Mouse (Mus musculus): ENCODE measurements around the gene Meis1. TPM values are rescaled to one million over a fixed set of nuclear protein-coding genes. Genes with fewer than 3 reads are reported as not detected.

Gene Meis1
- polyA plus RNA-seq, 1 experiment from 2014 or later: 2.8 TPM

DNA sequence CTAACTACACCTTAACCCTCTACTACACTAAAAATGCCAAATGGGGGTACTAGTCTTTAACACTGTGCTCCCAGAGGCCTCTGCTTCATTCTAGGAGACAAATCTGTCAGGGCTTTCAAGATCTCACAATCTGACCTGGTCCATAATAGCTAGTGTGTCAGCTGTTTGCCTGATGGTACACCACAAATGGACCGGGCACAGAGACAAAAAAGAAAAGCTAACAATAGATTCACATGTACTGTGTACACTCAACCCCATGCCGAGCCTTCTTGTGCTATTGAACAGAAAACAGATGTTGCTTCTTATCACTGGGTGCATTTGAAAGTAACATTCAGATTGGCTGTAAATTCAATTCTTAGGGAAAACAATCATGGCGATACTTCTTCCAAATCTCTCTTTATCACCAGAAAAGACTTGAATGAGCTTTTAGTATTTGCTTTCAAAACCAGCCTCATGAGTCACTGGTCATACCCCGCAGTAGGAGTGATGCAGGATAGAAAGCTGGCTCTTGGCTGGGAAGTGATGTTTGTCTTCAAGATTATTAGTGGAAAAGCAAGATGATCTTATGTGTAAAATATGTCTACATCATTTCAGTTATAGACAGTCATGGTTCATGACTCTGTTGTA lies 30.0 kb downstream of the Meis1 start:
- 96% methylated on average over 4 of the region's 4 CpGs for WGBS (ENCODE audit: missing documents)
- H3K79me2 ChIP-seq (ENCODE audit: inconsistent target): no peaks in the 10 kb centered on the region
- no peak overlapping the region for H3K4me3 ChIP-seq (ENCODE audit: inconsistent target)
- no peak overlapping the region for H3K27ac ChIP-seq
- no peaks in the 10 kb centered on the region for H3K36me3 ChIP-seq (ENCODE audit: inconsistent target)

DNA sequence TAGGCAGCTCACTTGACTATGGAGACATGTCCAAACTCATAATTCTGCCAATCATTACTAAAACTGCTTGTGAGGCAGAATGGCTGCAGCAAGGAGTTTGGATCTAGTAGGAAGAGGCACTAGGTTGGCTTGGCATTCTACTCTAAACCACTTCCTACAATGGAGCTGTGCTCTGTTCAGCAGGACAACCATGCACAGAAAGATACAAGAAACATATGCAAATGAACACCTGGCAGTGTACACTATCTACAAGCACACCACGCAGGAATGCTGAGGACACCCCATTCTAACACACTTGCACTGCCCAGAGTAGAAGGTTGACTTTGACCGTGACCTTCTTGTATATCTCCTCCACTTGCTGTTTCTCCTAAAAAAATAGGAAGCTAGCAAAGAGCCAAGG lies 35.0 kb downstream of the Meis1 start:
- H3K36me3 ChIP-seq (ENCODE audit: inconsistent target): no peaks in the 10 kb centered on the region
- no peak overlapping the region for H3K4me3 ChIP-seq (ENCODE audit: inconsistent target)
- H3K79me2 ChIP-seq (ENCODE audit: inconsistent target): no peaks in the 10 kb centered on the region
- WGBS (ENCODE audit: missing documents): 57% methylated on average over 2 of the region's 2 CpGs
- no peak overlapping the region for H3K27ac ChIP-seq

DNA sequence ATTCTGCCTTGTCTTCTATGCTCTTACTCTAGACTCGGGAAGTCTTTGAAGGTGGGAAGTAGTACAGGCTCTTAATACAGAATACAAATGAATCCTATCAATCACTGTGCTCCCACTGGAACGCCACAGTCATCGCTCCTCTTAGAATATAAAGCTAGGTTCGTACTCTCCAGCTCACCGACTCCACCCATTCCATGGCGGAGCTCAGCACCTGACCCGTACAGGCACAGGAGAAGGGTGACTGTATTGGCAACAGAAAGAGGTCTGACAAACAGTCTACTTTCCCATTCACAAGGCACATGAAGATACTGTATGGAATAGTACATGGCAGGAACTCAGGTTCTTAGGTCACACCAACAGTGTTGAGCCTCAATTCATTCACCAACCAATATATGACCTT lies 35.5 kb downstream of the Meis1 start:
- Histone ChIP-seq H3K27ac (no peak overlapping the region), H3K36me3 (ENCODE audit: inconsistent target) (no peaks in the 10 kb centered on the region), H3K79me2 (ENCODE audit: inconsistent target) (no peaks in the 10 kb centered on the region), H3K4me3 (ENCODE audit: inconsistent target) (no peak overlapping the region)
- WGBS (ENCODE audit: missing documents): 95% methylated on average over 7 of the region's 7 CpGs

DNA sequence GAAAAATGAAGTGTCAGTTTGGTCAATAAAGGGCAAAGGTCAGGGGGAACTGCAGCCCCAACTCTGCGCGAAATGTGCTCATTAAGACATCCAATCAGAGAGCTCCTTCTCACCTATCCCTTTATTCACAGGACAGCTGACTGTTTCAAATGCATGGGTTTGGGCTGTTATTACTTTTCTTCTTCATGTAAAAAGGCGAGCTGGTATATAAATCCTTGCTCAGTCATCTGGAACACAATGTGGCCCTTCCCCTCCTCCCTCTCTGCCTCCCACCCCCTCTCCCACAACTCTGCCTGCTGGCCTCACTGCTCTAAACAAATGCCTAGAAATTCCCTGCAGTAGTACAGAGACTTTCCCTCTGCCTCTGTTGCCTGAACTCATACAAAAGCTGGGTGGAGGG lies 36.5 kb downstream of the Meis1 start:
- no peaks in the 10 kb centered on the region for H3K79me2 ChIP-seq (ENCODE audit: inconsistent target)
- no peak overlapping the region for H3K27ac ChIP-seq
- WGBS (ENCODE audit: missing documents): 84% methylated on average over 3 of the region's 3 CpGs
- no peak overlapping the region for H3K4me3 ChIP-seq (ENCODE audit: inconsistent target)
- no peaks in the 10 kb centered on the region for H3K36me3 ChIP-seq (ENCODE audit: inconsistent target)

DNA sequence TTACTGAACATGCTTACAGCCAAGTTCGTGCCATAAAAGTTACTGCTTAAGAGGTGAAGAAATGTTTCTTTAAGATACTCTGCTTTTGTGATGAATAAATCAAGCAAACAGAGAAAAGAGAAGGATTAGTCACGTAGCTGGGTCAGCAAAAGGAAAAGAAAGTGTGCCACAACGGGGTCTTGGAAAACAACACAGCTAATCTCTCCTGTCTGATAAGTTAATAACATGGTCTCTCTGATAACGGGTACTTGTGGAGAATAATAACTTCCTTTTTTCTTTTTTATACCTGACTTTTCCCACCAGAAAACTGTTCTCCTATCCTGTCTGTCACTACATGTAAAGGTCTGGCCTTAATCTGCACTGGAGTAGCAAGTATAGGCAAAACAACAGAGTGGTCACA lies 37.4 kb downstream of the Meis1 start:
- Histone ChIP-seq H3K27ac (no peak overlapping the region), H3K79me2 (ENCODE audit: inconsistent target) (no peaks in the 10 kb centered on the region), H3K36me3 (ENCODE audit: inconsistent target) (no peaks in the 10 kb centered on the region), H3K4me3 (ENCODE audit: inconsistent target) (no peak overlapping the region)
- 59% methylated on average over 4 of the region's 4 CpGs for WGBS (ENCODE audit: missing documents)

DNA sequence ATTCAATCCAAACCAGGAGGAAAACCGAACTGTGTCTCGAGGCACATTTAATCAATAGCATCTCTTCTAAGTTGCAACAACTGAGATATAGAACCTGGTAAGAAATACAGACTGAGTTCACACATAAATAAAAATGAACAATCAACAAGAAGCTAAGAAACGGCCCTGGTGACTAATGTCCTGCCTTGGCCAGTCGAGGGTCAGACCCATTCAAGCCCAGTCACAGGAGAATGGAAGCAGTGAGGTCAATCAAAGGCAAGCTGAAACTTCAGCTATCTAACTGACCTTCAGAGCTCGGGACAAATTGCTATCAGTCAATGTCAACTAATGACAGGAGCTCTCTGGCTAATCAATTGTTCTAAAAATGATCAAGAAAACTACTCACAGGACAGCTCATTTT lies 38.2 kb downstream of the Meis1 start:
- WGBS (ENCODE audit: missing documents): 89% methylated on average over 5 of the region's 5 CpGs
- Histone ChIP-seq H3K36me3 (ENCODE audit: inconsistent target) (no peaks in the 10 kb centered on the region), H3K4me3 (ENCODE audit: inconsistent target) (no peak overlapping the region), H3K27ac (no peak overlapping the region), H3K79me2 (ENCODE audit: inconsistent target) (no peaks in the 10 kb centered on the region)

DNA sequence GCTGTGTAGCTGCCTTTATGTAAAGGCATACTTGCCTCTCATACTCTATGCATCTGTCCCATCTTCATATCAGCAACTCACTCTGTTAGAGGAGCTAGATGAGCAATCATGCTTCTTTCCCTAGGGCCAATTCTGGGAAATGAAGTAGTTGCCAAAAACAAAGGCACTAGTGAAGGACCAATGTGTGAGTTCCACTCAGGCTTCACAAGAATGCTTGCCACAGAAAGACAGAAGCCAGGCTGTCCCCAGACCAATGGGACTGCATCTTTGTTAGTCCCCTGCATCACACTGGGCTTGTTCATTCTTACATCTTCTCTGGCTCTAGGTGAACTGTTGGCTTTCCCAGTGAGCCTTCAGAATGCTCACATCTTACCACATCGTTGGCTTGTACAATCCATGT lies 43.7 kb downstream of the Meis1 start:
- H3K79me2 ChIP-seq (ENCODE audit: inconsistent target): no peaks in the 10 kb centered on the region
- no peak overlapping the region for H3K27ac ChIP-seq
- 88% methylated on average over 1 of the region's 1 CpGs for WGBS (ENCODE audit: missing documents)
- H3K36me3 ChIP-seq (ENCODE audit: inconsistent target): no peaks in the 10 kb centered on the region
- no peak overlapping the region for H3K4me3 ChIP-seq (ENCODE audit: inconsistent target)

DNA sequence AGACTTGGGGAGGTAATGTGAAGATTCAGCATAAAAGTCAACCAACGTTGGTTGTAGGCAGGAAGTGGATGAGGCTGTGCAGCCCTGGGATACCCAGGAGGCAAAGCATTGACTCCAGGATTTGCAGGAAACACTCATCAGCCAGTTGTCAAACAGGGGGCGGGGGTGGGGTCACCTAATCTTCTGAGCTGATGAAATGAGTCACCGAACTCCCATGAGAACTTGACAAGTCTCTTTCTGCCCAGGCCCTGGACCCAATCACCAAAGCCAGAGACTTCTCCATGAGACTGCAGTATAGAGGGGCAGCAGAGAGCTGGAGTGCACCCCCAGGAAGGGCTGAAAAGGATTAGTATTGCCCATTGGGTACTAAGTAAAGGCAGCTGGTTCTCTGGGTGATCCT lies 45.0 kb downstream of the Meis1 start:
- Histone ChIP-seq H3K36me3 (ENCODE audit: inconsistent target) (no peaks in the 10 kb centered on the region), H3K4me3 (ENCODE audit: inconsistent target) (no peak overlapping the region)
- WGBS (ENCODE audit: missing documents): 47% methylated on average over 3 of the region's 3 CpGs

DNA sequence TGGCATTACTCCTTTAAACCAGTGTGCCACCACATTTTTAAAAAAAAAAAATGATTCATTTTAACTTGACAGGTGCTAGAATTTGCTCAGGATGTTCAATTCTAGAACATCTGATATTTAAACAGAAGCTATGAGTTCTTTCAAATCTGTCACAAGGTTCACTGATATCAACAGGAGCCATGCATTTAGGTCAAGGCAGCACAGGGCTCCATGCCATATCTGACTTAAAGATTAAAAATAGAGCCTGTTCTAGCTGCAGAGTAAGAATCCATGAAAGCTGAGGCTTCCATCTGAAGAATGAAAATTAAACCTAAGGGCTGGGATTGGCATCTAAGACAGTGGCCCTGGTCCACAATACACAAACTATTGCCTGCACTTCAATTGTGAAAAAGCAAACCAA lies 45.8 kb downstream of the Meis1 start:
- Histone ChIP-seq H3K27ac (no peak overlapping the region), H3K79me2 (ENCODE audit: inconsistent target) (no peaks in the 10 kb centered on the region), H3K36me3 (ENCODE audit: inconsistent target) (no peaks in the 10 kb centered on the region), H3K4me3 (ENCODE audit: inconsistent target) (no peak overlapping the region)

More for the DNA sequence above, 45.0 kb downstream of the Meis1 start:
- Histone ChIP-seq H3K27ac (no peak overlapping the region), H3K79me2 (ENCODE audit: inconsistent target) (no peaks in the 10 kb centered on the region)

DNA sequence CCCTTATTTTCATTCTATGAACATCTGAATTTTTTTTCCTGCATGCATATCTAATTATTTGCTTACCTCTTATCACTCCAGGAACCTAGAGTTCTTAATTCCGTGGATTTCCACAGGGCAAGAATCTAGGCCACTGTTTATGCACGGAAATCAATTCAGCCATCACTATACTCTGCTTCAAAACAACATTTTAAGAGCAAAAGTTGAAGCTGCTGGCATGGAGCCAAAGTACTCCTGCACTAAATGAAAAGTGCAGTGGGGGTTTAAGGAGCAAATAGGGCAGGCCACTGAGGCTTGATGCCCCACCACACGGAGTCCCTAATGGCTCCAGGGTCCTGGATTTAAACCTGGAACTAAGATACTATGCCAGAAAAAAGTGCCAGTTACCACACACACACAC lies 47.2 kb downstream of the Meis1 start:
- H3K4me3 ChIP-seq (ENCODE audit: inconsistent target): no peak overlapping the region
- no peaks in the 10 kb centered on the region for H3K79me2 ChIP-seq (ENCODE audit: inconsistent target)
- no peaks in the 10 kb centered on the region for H3K36me3 ChIP-seq (ENCODE audit: inconsistent target)
- no peak overlapping the region for H3K27ac ChIP-seq
- 62% methylated on average over 3 of the region's 3 CpGs for WGBS (ENCODE audit: missing documents)

DNA sequence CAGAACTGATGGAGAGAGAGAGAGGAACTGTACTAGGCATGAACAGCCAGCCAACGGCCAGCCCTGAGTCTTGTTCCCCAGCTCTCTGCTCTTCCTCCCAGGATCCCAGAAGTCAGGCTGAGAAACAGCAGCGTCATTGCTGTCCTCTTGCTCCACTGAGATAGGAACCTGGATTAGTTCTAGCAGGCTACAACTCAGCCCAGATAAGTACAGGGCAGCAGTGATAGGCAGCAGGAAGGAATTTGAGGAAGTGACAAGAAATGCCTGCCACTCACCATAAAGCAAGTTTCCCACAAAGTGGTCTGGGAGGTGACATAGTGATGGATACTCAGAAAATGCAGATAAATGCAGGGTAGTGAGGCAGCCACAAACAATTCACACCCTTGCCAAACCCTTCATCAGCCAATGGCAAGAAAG lies 48.9 kb downstream of the Meis1 start:
- Histone ChIP-seq H3K27ac (no peak overlapping the region), H3K4me3 (ENCODE audit: inconsistent target) (no peak overlapping the region)

DNA sequence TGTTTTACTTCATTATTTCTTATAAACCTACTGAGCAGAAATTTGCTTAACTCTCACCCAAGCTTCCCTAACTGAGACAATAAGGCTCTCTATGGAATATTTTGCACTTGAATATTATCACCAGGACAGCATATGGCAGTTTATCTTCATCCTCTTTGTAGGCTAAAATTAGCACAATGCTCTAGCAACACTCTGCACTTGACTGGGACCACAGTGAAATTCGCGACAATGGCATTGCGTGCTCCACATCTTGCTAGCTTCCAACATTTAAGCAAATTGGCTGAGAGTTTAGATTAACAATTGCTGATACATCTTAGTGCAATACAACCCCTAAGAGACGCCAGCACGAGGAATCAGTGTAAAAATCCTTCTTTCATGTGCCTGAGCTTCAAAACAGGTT lies 54.4 kb downstream of the Meis1 start:
- no peaks in the 10 kb centered on the region for H3K79me2 ChIP-seq (ENCODE audit: inconsistent target)
- H3K36me3 ChIP-seq (ENCODE audit: inconsistent target): no peaks in the 10 kb centered on the region
- no peak overlapping the region for H3K4me3 ChIP-seq (ENCODE audit: inconsistent target)
- H3K27ac ChIP-seq: no peak overlapping the region
- WGBS (ENCODE audit: missing documents): 52% methylated on average over 5 of the region's 5 CpGs

More for the DNA sequence above, 48.9 kb downstream of the Meis1 start:
- H3K36me3 ChIP-seq (ENCODE audit: inconsistent target): no peaks in the 10 kb centered on the region
- WGBS (ENCODE audit: missing documents): 4% methylated on average over 2 of the region's 2 CpGs
- H3K79me2 ChIP-seq (ENCODE audit: inconsistent target): no peaks in the 10 kb centered on the region

DNA sequence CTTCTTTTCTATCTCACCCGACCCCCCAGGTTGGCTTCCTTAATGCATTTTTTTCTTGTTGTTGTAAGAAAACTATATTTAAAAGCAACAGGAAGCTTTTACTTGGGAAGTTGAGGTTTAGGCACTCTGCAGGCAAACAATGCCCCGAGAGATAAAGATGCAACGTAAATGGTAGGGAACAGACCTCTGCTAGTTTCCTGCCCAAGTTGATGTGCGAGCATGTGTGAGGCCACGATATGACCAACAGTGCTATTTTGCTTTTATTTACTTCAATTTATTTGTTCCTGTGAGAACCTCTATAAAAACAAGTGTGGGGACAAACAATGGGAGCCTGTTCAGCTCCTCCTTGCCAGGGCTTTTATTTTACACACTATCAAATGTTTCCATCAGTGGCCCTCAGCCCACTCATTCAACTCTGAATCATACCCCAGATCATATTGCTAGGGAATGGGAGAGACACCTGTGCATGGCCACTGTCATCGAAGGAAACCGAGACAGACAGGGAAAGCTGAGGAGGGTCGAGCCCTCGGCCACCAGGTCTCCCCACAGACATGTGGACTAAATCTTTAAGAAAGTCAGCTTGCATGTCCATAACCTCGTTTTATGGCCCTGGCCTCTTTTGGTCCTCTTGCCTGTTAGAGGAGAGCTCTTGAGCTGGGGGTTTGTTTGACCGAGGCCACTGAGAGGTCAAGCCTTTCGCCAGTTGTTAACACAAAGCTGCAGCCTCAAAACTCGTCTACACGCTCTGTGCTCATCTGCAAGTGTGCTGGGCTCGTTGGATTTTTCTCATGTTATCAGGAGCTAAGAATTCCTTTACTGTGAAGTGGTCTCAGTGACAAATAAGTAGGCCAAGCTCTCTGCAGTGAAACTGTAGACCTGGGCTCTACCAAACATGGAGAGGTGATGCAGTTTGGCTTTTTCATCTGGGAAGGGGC lies 55.3 kb downstream of the Meis1 start:
- Histone ChIP-seq H3K36me3 (ENCODE audit: inconsistent target) (no peaks in the 10 kb centered on the region), H3K4me3 (ENCODE audit: inconsistent target) (no peak overlapping the region), H3K79me2 (ENCODE audit: inconsistent target) (no peaks in the 10 kb centered on the region), H3K27ac (no peak overlapping the region)
- 71% methylated on average over 15 of the region's 15 CpGs for WGBS (ENCODE audit: missing documents)

DNA sequence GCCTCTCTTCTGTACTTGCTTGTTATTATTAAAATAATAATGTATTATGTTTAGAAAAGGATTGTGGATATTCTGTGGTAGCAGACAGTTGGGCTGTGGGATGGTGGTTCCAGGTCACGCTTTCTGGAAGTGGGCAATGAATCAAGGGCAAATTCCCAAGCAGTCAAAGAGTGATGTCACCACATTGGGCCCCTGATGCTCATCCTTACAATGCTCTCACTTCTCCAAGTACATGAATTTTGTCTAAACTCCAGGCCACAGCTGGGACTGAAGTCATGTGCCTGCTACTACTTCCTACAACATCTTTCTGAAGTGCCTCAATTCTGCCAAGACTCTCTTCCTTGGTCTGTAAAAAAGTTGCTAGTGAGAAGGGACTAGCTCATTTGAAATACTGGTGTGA lies 59.3 kb downstream of the Meis1 start:
- Histone ChIP-seq H3K27ac (no peak overlapping the region), H3K36me3 (ENCODE audit: inconsistent target) (no peaks in the 10 kb centered on the region), H3K4me3 (ENCODE audit: inconsistent target) (no peak overlapping the region), H3K79me2 (ENCODE audit: inconsistent target) (no peaks in the 10 kb centered on the region)
- 71% methylated on average over 1 of the region's 1 CpGs for WGBS (ENCODE audit: missing documents)

Measured in macrophage (primary cell).